Mouse (Mus musculus): ENCODE measurements around the gene Chid1.

Gene Chid1

DNA sequence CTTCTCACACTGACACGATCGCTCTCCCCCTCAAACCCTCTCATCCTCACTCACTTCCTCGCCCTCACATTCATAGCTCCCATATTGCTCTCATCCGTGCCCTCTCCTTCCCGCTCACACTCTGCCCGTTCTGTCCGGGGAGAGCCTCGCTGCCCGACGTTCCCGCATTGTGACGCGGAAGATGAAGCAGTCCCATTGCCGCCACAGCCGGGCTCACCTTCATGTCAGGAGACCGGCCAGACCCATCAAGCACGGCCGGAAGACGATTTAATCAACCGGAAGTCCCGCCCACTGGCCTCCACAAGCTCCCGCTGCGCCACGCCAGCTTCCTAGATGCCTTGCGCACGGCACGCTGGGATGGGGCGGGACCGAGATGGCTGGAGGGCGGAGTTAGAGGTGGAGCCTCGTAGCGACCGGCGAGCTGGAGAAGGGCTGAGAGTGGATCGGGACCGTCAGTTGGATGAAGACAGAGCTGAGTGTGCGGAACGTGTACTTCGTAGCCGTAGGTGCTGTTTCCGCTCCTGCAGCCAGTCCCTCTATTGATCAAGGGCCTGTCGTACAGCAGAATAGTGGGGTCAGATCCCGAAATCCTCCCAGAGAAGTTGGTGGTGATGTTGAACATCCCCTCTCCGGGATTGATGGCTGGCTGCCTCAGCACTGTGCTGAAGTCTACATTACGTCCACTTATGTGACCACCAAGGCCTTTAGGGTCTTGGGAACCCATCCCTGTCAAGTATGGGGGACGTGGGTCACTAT is at the start of gene Chid1:
Gene Chid1 (minus strand): TSS at position 302 of the 756 bp plus-strand sequence.
- no peak for DNase-seq (ENCODE audit: extremely low read depth, low read depth, low spot score)

- DNase-seq (ENCODE audit: extremely low read depth, low read depth, low spot score): no peak
Measured at GRCm38 (mm10) chr7:141588890-141589289, 49.2 kb upstream of the Chid1 start.

DNA sequence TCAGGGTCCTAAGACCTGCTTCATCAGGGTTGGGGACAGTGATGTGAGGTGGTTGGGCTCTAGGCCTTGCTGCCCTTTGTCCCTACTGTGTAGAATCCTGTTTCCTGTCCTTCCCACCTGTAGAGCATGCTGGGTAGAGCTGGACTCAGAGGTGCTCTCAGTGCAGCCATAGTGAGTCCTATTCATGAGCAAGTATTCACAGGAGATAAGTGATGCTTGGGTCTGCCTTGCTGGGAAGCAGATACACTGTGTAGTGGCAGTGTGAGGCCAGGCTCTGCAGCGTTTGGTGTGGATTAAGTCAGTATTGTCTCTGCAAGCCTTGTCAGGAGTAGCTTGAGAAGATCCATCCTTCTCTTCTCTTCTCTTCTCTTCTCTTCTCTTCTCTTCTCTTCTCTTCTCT is 46.2 kb upstream of the Chid1 start:
- DNase-seq (ENCODE audit: extremely low read depth, low read depth, low spot score): no peak

DNA sequence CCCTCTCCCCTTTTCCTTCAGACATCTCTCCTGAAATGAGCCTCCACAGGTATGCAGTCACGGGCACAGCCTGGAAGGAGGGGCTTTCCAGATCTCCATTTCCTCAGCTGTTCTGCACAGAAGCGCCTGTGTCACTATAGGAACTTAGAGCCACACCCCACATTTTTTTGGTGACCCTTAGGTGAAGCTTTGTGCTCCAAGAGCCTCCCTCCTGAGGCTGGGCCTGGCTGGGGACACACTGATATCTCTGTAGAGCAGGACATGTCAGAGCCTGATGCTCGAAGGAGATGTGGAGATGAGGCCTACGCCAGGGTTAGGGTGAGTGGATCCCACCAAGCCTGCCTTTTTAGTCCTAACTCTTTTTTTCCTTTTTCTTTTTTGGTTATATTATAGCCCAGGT is 45.6 kb upstream of the Chid1 start:
- no peak for DNase-seq (ENCODE audit: extremely low read depth, low read depth, low spot score)

DNA sequence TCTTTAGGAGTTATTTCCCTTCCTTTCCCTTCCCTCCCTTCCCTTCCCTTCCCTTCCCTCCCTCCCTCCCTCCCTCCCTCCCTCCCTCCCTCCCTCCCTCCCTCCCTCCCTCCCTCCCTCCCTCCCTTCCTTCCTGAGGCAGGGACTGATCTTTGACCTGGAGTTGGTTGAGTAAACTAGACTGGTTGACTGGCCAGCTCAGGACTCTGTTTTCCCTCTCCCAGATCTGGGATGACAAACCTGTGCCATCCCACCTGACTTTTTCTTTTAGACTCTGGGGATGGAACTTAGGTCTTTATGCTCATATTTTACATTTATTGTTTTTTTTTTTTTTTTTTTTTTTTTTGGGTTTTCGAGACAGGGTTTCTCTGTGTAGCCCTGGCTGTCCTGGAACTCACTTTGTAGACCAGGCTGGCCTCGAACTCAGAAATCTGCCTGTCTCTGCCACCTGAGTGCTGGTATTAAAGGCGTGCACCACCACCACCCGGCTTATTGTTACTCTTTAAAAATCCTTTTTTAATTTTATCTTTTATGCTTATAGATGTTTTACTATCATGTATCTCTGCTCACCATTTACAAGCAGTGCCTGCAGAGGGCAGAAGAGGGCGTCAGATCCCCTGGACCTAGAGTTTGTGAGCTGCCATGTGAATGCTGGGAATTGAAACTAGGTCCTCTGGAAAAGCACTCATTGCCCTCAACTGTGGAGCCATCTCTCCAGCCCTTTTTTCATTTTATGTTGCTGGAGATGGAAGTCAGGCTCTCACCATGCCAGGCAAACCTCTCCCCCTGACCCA is 44.6 kb upstream of the Chid1 start:
- DNase-seq (ENCODE audit: extremely low read depth, low read depth, low spot score): no peak

GRCm38 (mm10) chr7:141581323-141581722 is 41.7 kb upstream of the Chid1 start:
- no peak for DNase-seq (ENCODE audit: extremely low read depth, low read depth, low spot score)

GRCm38 (mm10) chr7:141578943-141579342 is 39.3 kb upstream of the Chid1 start:
- DNase-seq (ENCODE audit: extremely low read depth, low read depth, low spot score): no peak

- no peak for DNase-seq (ENCODE audit: extremely low read depth, low read depth, low spot score)
Measured at GRCm38 (mm10) chr7:141578511-141578910, 38.9 kb upstream of the Chid1 start.

DNA sequence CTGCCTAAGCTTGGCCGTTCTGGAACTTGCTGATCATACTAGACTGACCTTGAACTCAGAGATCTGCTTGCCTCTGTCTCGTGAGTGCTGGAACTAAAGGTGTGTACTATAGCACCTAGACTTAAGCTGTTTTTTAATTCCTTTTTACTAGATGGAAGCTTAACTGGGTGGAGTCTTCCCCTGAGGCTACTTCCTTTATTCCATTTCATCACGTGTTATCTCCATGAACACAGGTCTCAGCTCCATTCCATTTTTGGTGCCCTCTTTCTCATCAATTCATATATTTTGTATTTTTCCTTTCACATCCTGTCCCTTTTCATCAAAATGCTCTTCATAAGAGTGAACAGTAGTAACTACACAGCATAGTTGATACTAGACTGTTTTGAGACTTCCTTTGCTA is 38.1 kb upstream of the Chid1 start:
- DNase-seq (ENCODE audit: extremely low read depth, low read depth, low spot score): no peak

DNA sequence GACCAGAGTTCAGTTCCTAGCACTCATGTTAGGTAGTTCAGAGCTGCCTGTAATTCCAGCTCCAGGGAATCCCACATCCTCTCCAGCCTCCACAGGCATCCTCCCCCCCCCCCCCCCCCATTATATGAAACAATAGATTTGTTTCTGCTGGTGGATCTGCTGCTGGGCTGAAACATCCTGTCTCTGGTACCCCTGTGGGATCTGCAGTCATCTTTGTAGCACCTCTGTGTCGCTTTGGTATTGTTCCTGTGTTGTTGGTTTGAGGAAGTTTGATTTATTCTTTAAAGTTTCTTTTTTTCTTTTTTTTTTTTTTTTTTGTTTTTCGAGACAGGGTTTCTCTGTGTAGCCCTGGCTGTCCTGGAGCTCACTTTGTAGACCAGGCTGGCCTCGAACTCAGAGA is 35.8 kb upstream of the Chid1 start:
- no peak for DNase-seq (ENCODE audit: extremely low read depth, low read depth, low spot score)

DNA sequence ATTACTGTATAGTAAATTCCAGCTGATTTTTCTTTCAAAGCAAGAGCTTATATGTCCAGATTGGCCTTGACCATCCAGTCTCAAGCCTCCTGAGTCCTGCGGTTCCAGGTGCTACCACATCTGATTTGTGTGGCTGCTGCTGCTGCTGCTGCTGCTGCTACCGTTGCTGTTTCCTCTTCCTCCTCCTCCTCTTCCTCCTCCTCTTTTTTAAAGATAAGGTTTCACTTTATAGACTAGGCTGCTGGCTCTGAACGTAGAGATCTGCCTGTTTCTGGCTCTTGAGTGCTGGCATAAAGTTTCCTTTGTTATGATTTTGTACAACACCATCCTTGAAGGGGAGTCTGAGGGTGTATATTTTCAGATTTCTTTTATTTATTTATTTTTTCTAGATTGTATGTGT is 34.4 kb upstream of the Chid1 start:
- no peak for DNase-seq (ENCODE audit: extremely low read depth, low read depth, low spot score)

DNA sequence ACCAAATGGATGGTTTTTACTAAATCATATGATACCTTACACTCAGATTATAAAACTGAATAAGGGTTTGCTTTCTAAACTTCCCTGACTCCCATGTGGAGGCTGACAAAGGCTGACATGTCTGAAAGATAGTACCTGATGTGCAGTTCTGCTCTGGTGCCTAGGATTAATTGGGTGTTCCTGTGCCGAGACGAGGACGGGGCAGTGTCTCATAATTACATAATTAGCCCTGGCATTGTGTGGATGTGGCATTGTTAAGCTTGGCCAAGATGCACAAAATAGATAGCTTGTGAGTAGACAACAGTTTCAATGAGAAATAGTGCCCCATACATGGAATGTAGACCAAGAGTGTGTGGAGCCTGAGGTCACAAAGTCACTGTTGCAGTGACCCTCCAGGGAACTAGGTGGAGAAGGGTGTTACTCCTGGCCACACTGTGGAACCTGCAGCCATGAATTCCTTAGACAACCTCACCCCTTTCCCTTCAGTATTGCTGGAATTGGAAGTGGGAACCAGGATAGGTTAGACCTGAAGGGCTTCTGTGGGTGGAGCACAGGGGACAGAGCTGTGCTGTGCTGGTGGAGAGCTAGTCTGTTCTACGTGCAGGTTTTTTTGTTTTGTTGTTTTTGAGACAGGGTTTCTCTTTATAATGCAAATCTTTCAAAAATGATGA is 31.1 kb upstream of the Chid1 start:
- no peak for DNase-seq (ENCODE audit: extremely low read depth, low read depth, low spot score)

DNA sequence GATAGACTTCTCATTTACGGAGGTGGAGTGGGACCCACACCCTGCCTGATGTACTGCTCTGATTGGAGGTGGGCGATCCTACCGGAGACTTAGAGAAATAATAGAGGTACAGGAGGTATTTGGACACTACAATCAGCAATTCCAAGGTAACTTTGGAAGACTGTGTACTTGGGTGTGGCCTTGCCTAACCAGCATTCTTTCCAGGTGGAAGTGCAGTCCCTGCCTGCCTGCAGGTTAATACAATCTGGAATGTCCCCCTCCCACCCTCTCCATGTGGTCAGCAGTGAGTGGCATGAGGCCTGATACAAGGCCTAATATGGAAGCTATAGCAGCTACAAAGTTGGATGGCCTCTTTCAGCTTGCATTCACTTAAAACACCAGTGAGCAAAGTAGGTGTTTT is 30.3 kb upstream of the Chid1 start:
- DNase-seq (ENCODE audit: extremely low read depth, low read depth, low spot score): no peak

DNA sequence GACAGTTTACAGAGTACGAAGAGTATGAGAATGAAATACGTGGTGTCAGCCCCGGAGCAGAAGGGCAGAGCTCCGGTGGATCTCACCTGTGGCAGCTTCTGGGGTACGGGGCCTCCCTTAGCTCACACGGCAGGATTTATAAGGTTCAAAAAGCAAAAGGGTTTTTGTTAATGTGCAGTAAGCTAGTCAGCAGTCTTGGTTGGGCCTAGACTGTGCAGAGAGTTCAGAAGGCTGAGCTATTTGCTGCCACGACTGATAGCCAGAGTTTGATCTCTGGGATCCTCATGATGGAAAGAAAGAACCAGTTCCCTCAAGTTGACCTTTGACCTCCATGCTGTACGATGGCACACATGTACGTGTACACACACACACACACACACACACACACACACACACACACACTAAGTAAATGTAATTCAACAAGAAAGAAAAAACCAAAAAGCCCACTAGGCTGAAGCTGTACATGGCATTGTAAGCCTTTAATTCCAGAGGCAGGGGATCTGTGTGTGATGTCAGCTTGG is 29.7 kb upstream of the Chid1 start:
- DNase-seq (ENCODE audit: extremely low read depth, low read depth, low spot score): no peak

GRCm38 (mm10) chr7:141566587-141566986 is 26.9 kb upstream of the Chid1 start:
- no peak for DNase-seq (ENCODE audit: extremely low read depth, low read depth, low spot score)

DNA sequence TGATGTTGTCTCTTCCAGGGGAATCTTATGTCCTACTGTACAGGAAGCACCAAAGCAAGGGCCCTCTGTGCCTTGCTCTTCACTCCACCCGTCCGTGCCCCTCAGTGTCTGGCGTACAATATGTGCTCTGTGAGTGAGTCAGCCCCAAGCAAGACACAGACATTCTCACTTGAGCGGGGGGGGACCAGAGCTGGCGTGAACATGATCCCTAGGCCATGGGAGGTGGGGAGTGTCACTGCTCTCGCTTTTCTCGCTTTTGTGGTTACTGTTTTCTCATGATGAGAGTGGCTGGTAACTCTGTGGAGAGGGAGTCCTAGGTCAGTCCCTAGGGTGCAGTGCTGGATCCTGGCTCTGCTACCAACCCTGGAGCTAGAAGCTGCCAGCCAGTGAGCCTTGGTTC is 24.9 kb upstream of the Chid1 start:
- DNase-seq (ENCODE audit: extremely low read depth, low read depth, low spot score): no peak

GRCm38 (mm10) chr7:141562852-141563427 is 23.3 kb upstream of the Chid1 start:
- no peak for DNase-seq (ENCODE audit: extremely low read depth, low read depth, low spot score)

GRCm38 (mm10) chr7:141562421-141562851 is 22.8 kb upstream of the Chid1 start:
- no peak for DNase-seq (ENCODE audit: extremely low read depth, low read depth, low spot score)

DNA sequence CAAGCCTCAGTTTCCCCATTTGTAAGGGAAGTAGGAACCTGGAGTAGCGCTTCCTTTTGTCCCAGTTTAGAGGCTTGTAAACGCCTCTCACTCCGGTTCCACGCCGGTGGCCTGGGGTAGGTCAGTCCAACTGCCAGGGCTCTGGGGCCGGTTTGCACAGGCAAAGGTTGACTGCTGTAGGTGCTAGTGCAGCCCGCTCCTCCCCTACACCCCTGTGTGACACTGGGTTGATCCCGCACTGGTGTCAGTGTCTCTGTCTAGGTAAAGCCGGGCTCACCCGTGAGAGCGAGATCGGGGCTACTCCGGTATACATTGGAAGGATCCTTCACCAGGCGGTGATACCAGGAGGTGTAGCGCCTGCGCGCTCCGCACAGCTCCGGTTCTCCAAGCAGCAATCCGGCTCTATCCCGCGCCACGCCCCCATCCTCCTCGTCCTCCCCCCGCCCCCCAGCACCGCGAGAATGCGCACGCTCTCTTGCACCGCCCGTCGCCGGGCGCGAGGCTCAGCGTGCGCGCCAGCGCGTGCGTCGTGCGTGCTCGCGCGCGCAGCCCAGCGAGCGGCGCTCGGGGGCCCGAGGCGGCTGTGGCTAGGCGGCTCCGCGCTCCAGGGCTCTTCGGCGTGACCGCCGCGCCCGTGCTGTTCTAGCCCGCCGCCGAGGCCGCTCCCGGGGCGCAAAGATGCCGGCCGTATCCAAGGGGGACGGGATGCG is 22.2 kb upstream of the Chid1 start, which contains the start of gene Ap2a2:
Gene Ap2a2 (plus strand): TSS at position 492 of the 710 bp plus-strand sequence.
- no peak for DNase-seq (ENCODE audit: extremely low read depth, low read depth, low spot score)

GRCm38 (mm10) chr7:141560471-141560870 is 20.8 kb upstream of the Chid1 start:
- no peak for DNase-seq (ENCODE audit: extremely low read depth, low read depth, low spot score)

Measured in fat pad, adult 2 months (tissue).